Mouse (Mus musculus) spleen, postnatal 10 days (tissue): ENCODE measurements at regions not wholly inside any gene's neighbourhood (a gene's known extent, or its start where the extent isn't known, plus 50 kb on each side); places are given as distances from the start of the nearest gene placed in this dataset.

ENCODE experiments used
- DNase-seq, 2 experiments: peaks; one replicate each; pipeline ENCODE4 v3.0.0; 2021 to 2022; ENCODE audit warnings: low spot score in 2 of 2

GRCm38 (mm10) chr5:141137716-141138115 lies 103.6 kb upstream of the Sdk1 start:
- no peak for DNase-seq

- DNase-seq, result no peak
These were observed 102.4 kb upstream of the Sdk1 start for GRCm38 (mm10) chr5:141138771-141139360.

- no peak for DNase-seq
These were observed 101.9 kb upstream of the Sdk1 start for GRCm38 (mm10) chr5:141139361-141139912.

- no peak for DNase-seq
These were observed 80.9 kb upstream of the Sdk1 start for GRCm38 (mm10) chr5:141160391-141160790.

- DNase-seq, result no peak
These were observed 80.3 kb upstream of the Sdk1 start for GRCm38 (mm10) chr5:141160956-141161355.

- DNase-seq, result no peak
These were observed 58.8 kb upstream of the Sdk1 start for GRCm38 (mm10) chr5:141182442-141182841.

- DNase-seq, result no peak
These were observed 52.3 kb upstream of the Sdk1 start for GRCm38 (mm10) chr5:141189033-141189432.
